Mouse (Mus musculus): ENCODE measurements at regions not wholly inside any gene's neighbourhood (a gene's known extent, or its start where the extent isn't known, plus 50 kb on each side); places are given as distances from the start of the nearest gene placed in this dataset.

- no peaks in the 10 kb centered on the region for H3K27me3 ChIP-seq (ENCODE audit: control insufficient read depth, insufficient read depth, low read length)
- H3K4me3 ChIP-seq (ENCODE audit: low read depth, low read length): no peak overlapping the region
- no peak overlapping the region for H3K4me2 ChIP-seq (replicated peaks; ENCODE audit: low read depth, low read length)
- ATAC-seq (ENCODE audit: low FRiP score): no peak
- H3K36me3 ChIP-seq (ENCODE audit: control insufficient read depth, insufficient read depth, low read length): no peaks in the 10 kb centered on the region
- H3K4me1 ChIP-seq (replicated peaks; ENCODE audit: control insufficient read depth, insufficient read depth, low read length): no peaks in the 10 kb centered on the region
- 89% methylated on average over 3 of the region's 3 CpGs for WGBS
- H3K9ac ChIP-seq (ENCODE audit: low read depth, low read length): no peak overlapping the region
- DNase-seq (ENCODE audit: low spot score): no peak
- H3K27ac ChIP-seq (ENCODE audit: low read depth, low read length): no peak overlapping the region
- H3K9me3 ChIP-seq (ENCODE audit: control insufficient read depth, low read length): no peaks in the 10 kb centered on the region
Observed at GRCm38 (mm10) chr7:115345749-115346148, 602.3 kb downstream of the Insc start.

- no peak overlapping the region for H3K4me3 ChIP-seq (ENCODE audit: low read depth, low read length)
- no peak overlapping the region for H3K27ac ChIP-seq (ENCODE audit: low read depth, low read length)
- no peaks in the 10 kb centered on the region for H3K9me3 ChIP-seq (ENCODE audit: control insufficient read depth, low read length)
- WGBS: 71% methylated on average over 6 of the region's 6 CpGs
- DNase-seq (ENCODE audit: low spot score) (no peak), ATAC-seq (ENCODE audit: low FRiP score) (no peak)
- no peaks in the 10 kb centered on the region for H3K4me1 ChIP-seq (replicated peaks; ENCODE audit: control insufficient read depth, insufficient read depth, low read length)
- no peaks in the 10 kb centered on the region for H3K36me3 ChIP-seq (ENCODE audit: control insufficient read depth, insufficient read depth, low read length)
- no peak overlapping the region for H3K4me2 ChIP-seq (replicated peaks; ENCODE audit: low read depth, low read length)
- no peaks in the 10 kb centered on the region for H3K27me3 ChIP-seq (ENCODE audit: control insufficient read depth, insufficient read depth, low read length)
- H3K9ac ChIP-seq (ENCODE audit: low read depth, low read length): no peak overlapping the region
Observed at GRCm38 (mm10) chr7:115358711-115359110, 615.2 kb downstream of the Insc start.

GRCm38 (mm10) chr7:115360142-115360541 is 616.6 kb downstream of the Insc start:
- Histone ChIP-seq H3K4me2 (replicated peaks; ENCODE audit: low read depth, low read length) (no peak overlapping the region), H3K9ac (ENCODE audit: low read depth, low read length) (no peak overlapping the region), H3K27ac (ENCODE audit: low read depth, low read length) (no peak overlapping the region), H3K36me3 (ENCODE audit: control insufficient read depth, insufficient read depth, low read length) (no peaks in the 10 kb centered on the region), H3K9me3 (ENCODE audit: control insufficient read depth, low read length) (no peaks in the 10 kb centered on the region), H3K4me3 (ENCODE audit: low read depth, low read length) (no peak overlapping the region), H3K4me1 (replicated peaks; ENCODE audit: control insufficient read depth, insufficient read depth, low read length) (no peaks in the 10 kb centered on the region), H3K27me3 (ENCODE audit: control insufficient read depth, insufficient read depth, low read length) (no peaks in the 10 kb centered on the region)
- DNase-seq (ENCODE audit: low spot score) (no peak), ATAC-seq (ENCODE audit: low FRiP score) (no peak)
- 86% methylated on average over 3 of the region's 3 CpGs for WGBS

- WGBS: 72% methylated on average over 2 of the region's 2 CpGs
- H3K36me3 ChIP-seq (ENCODE audit: control insufficient read depth, insufficient read depth, low read length): no peaks in the 10 kb centered on the region
- DNase-seq (ENCODE audit: low spot score) (no peak), ATAC-seq (ENCODE audit: low FRiP score) (no peak)
- H3K27me3 ChIP-seq (ENCODE audit: control insufficient read depth, insufficient read depth, low read length): no peaks in the 10 kb centered on the region
- H3K9ac ChIP-seq (ENCODE audit: low read depth, low read length): no peak overlapping the region
- no peak overlapping the region for H3K4me3 ChIP-seq (ENCODE audit: low read depth, low read length)
- no peaks in the 10 kb centered on the region for H3K9me3 ChIP-seq (ENCODE audit: control insufficient read depth, low read length)
- H3K4me1 ChIP-seq (replicated peaks; ENCODE audit: control insufficient read depth, insufficient read depth, low read length): no peaks in the 10 kb centered on the region
- H3K4me2 ChIP-seq (replicated peaks; ENCODE audit: low read depth, low read length): no peak overlapping the region
- H3K27ac ChIP-seq (ENCODE audit: low read depth, low read length): no peak overlapping the region
Observed at GRCm38 (mm10) chr7:115362117-115362516, 618.6 kb downstream of the Insc start.

GRCm38 (mm10) chr7:115366910-115367309 is 623.4 kb downstream of the Insc start:
- ATAC-seq (ENCODE audit: low FRiP score): no peak
- Histone ChIP-seq H3K9ac (ENCODE audit: low read depth, low read length) (no peak overlapping the region), H3K9me3 (ENCODE audit: control insufficient read depth, low read length) (no peaks in the 10 kb centered on the region), H3K27ac (ENCODE audit: low read depth, low read length) (no peak overlapping the region), H3K4me3 (ENCODE audit: low read depth, low read length) (no peak overlapping the region), H3K4me1 (replicated peaks; ENCODE audit: control insufficient read depth, insufficient read depth, low read length) (no peaks in the 10 kb centered on the region), H3K36me3 (ENCODE audit: control insufficient read depth, insufficient read depth, low read length) (no peaks in the 10 kb centered on the region), H3K27me3 (ENCODE audit: control insufficient read depth, insufficient read depth, low read length) (no peaks in the 10 kb centered on the region), H3K4me2 (replicated peaks; ENCODE audit: low read depth, low read length) (no peak overlapping the region)
- 34% methylated on average over 5 of the region's 5 CpGs for WGBS
- DNase-seq (ENCODE audit: low spot score): peak; percentile 82

- Histone ChIP-seq H3K27me3 (ENCODE audit: control insufficient read depth, insufficient read depth, low read length) (no peaks in the 10 kb centered on the region), H3K36me3 (ENCODE audit: control insufficient read depth, insufficient read depth, low read length) (no peaks in the 10 kb centered on the region), H3K27ac (ENCODE audit: low read depth, low read length) (no peak overlapping the region), H3K4me3 (ENCODE audit: low read depth, low read length) (no peak overlapping the region), H3K4me2 (replicated peaks; ENCODE audit: low read depth, low read length) (no peak overlapping the region), H3K4me1 (replicated peaks; ENCODE audit: control insufficient read depth, insufficient read depth, low read length) (no peaks in the 10 kb centered on the region), H3K9me3 (ENCODE audit: control insufficient read depth, low read length) (no peaks in the 10 kb centered on the region), H3K9ac (ENCODE audit: low read depth, low read length) (no peak overlapping the region)
- WGBS: 70% methylated on average over 9 of the region's 9 CpGs
- no peak for DNase-seq (ENCODE audit: low spot score)
- ATAC-seq (ENCODE audit: low FRiP score): no peak
Observed at GRCm38 (mm10) chr7:115371143-115371542, 627.6 kb downstream of the Insc start.

GRCm38 (mm10) chr7:115372921-115373320 is 629.4 kb downstream of the Insc start:
- no peaks in the 10 kb centered on the region for H3K36me3 ChIP-seq (ENCODE audit: control insufficient read depth, insufficient read depth, low read length)
- H3K4me2 ChIP-seq (replicated peaks; ENCODE audit: low read depth, low read length): no peak overlapping the region
- H3K9ac ChIP-seq (ENCODE audit: low read depth, low read length): no peak overlapping the region
- 65% methylated on average over 2 of the region's 2 CpGs for WGBS
- H3K27me3 ChIP-seq (ENCODE audit: control insufficient read depth, insufficient read depth, low read length): no peaks in the 10 kb centered on the region
- no peak overlapping the region for H3K4me3 ChIP-seq (ENCODE audit: low read depth, low read length)
- no peaks in the 10 kb centered on the region for H3K4me1 ChIP-seq (replicated peaks; ENCODE audit: control insufficient read depth, insufficient read depth, low read length)
- H3K9me3 ChIP-seq (ENCODE audit: control insufficient read depth, low read length): no peaks in the 10 kb centered on the region
- no peak overlapping the region for H3K27ac ChIP-seq (ENCODE audit: low read depth, low read length)
- DNase-seq (ENCODE audit: low spot score) (no peak), ATAC-seq (ENCODE audit: low FRiP score) (no peak)

- H3K4me1 ChIP-seq (replicated peaks; ENCODE audit: control insufficient read depth, insufficient read depth, low read length): no peaks in the 10 kb centered on the region
- no peak overlapping the region for H3K4me2 ChIP-seq (replicated peaks; ENCODE audit: low read depth, low read length)
- H3K27ac ChIP-seq (ENCODE audit: low read depth, low read length): no peak overlapping the region
- no peak overlapping the region for H3K9ac ChIP-seq (ENCODE audit: low read depth, low read length)
- H3K4me3 ChIP-seq (ENCODE audit: low read depth, low read length): no peak overlapping the region
- ATAC-seq (ENCODE audit: low FRiP score) (no peak), DNase-seq (ENCODE audit: low spot score) (no peak)
- no peaks in the 10 kb centered on the region for H3K36me3 ChIP-seq (ENCODE audit: control insufficient read depth, insufficient read depth, low read length)
- H3K9me3 ChIP-seq (ENCODE audit: control insufficient read depth, low read length): no peaks in the 10 kb centered on the region
- H3K27me3 ChIP-seq (ENCODE audit: control insufficient read depth, insufficient read depth, low read length): no peaks in the 10 kb centered on the region
- WGBS: 74% methylated on average over 8 of the region's 8 CpGs
Observed at GRCm38 (mm10) chr7:115373781-115374533, 630.5 kb downstream of the Insc start.

GRCm38 (mm10) chr7:115376067-115376466 is 632.6 kb downstream of the Insc start:
- Histone ChIP-seq H3K4me1 (replicated peaks; ENCODE audit: control insufficient read depth, insufficient read depth, low read length) (no peaks in the 10 kb centered on the region), H3K4me3 (ENCODE audit: low read depth, low read length) (no peak overlapping the region), H3K27ac (ENCODE audit: low read depth, low read length) (no peak overlapping the region), H3K9ac (ENCODE audit: low read depth, low read length) (no peak overlapping the region), H3K27me3 (ENCODE audit: control insufficient read depth, insufficient read depth, low read length) (no peaks in the 10 kb centered on the region), H3K4me2 (replicated peaks; ENCODE audit: low read depth, low read length) (no peak overlapping the region), H3K36me3 (ENCODE audit: control insufficient read depth, insufficient read depth, low read length) (no peaks in the 10 kb centered on the region), H3K9me3 (ENCODE audit: control insufficient read depth, low read length) (no peaks in the 10 kb centered on the region)
- no peak for ATAC-seq (ENCODE audit: low FRiP score)
- 75% methylated on average over 4 of the region's 4 CpGs for WGBS
- no peak for DNase-seq (ENCODE audit: low spot score)
